Mouse (Mus musculus) forebrain, embryonic 14.5 days (tissue): ENCODE measurements around the gene Kank2. TPM values are rescaled to one million over a fixed set of nuclear protein-coding genes. Genes with fewer than 3 reads are reported as not detected.
A peak's percentile ranks its signal among the peaks of the same experiment; 100 is the strongest.
"Not testable (repeated sequence)": the region's sequence is repeated elsewhere in the genome, so short reads cannot be mapped to it uniquely, and the experiment has no call there.

Source experiments
- ATAC-seq: fragments of 200-750 bp; cut with Nextera tagmentation; 2 replicates; pipeline ENCODE4 v1.8.0; 2017; ENCODE audit warnings: mild to moderate bottlenecking, moderate library complexity
- DNase-seq: peaks from one replicate; pipeline ENCODE4 v3.0.0-alpha.2; 2015; ENCODE audit warnings: low spot score
- H3K27ac ChIP-seq: fragments of 300-500 bp; sonication (generic); 2 replicates; pipeline ENCODE4 v1.5.1; 2014; ENCODE audit warnings: low read depth, mild to moderate bottlenecking, control low read depth, low read length, moderate library complexity
- H3K27me3 ChIP-seq: fragments of 300-500 bp; sonication (generic); replicated peaks from 2 replicates; pipeline ENCODE4 v1.6.1; 2014; ENCODE audit warnings: low read length, control low read depth, mixed read lengths; ENCODE audit not compliant: control insufficient read depth, insufficient read depth
- H3K36me3 ChIP-seq: fragments of 300-500 bp; sonication (generic); 2 replicates; pipeline ENCODE4 v1.6.1; 2014; ENCODE audit warnings: low read length, control low read depth; ENCODE audit not compliant: control insufficient read depth, insufficient read depth
- H3K4me1 ChIP-seq: fragments of 300-500 bp; sonication (generic); 2 replicates; pipeline ENCODE4 v1.6.1; 2014; ENCODE audit warnings: antibody characterized with exemption, low read length, control low read depth; ENCODE audit not compliant: control insufficient read depth, insufficient read depth
- H3K4me2 ChIP-seq: fragments of 300-500 bp; sonication (generic); 2 replicates; pipeline ENCODE4 v1.6.1; 2014; ENCODE audit warnings: mild to moderate bottlenecking, control low read depth, low read length
- H3K4me3 ChIP-seq: fragments of 300-500 bp; sonication (generic); 2 replicates; pipeline ENCODE4 v1.5.1; 2014; ENCODE audit warnings: low read depth, low read length, control low read depth
- H3K9ac ChIP-seq: fragments of 300-500 bp; sonication (generic); 2 replicates; pipeline ENCODE4 v1.6.1; 2014; ENCODE audit warnings: mild to moderate bottlenecking, low read length, control low read depth, moderate library complexity
- H3K9me3 ChIP-seq: fragments of 300-500 bp; sonication (generic); replicated peaks from 2 replicates; pipeline ENCODE4 v1.6.1; 2016; ENCODE audit warnings: low read length, control low read depth, mixed read lengths; ENCODE audit not compliant: control insufficient read depth
- WGBS: fragments of 180-500 bp; shearing (Covaris S2); extraction: QIAGEN DNeasy Blood & Tissue Kit; methylation state at CpG from one replicate; pipeline ENCODE4 v1.1.7; 2014; 5-methylcytosine and 5-hydroxymethylcytosine counted together
- polyA plus RNA-seq: library from polyadenylated mRNA; unstranded; fragments of >200 nt; fragmentation: Nextera tagmentation; extraction: Ambion mirVana; gene quantifications from 2 replicates; pipeline ENCODE4 v1.2.1, GENCODE M21; 2014

Gene Kank2
- polyA plus RNA-seq, 1 experiment from 2014 or later: 0.99 TPM

DNA sequence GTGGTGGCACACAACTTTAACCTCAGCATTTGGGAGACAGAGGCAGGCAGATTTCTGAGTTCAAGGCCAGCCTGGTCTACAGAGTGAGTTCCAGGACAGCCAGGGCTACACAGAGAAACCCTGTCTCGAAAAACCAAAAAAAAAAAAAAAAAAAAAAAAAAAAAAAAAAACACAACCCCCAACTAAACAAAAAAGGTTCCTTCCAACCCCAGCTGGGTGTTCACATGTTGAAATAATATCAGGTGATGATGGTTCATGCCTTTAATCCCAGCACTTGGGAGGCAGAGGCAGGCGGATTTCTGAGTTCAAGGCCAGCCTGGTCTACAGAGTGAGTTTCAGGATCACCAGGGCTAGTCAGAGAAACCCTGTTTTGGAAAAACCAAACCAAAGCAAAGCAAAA lies 12.2 kb downstream of the Kank2 start:
- ATAC-seq: not testable (repeated sequence)

DNA sequence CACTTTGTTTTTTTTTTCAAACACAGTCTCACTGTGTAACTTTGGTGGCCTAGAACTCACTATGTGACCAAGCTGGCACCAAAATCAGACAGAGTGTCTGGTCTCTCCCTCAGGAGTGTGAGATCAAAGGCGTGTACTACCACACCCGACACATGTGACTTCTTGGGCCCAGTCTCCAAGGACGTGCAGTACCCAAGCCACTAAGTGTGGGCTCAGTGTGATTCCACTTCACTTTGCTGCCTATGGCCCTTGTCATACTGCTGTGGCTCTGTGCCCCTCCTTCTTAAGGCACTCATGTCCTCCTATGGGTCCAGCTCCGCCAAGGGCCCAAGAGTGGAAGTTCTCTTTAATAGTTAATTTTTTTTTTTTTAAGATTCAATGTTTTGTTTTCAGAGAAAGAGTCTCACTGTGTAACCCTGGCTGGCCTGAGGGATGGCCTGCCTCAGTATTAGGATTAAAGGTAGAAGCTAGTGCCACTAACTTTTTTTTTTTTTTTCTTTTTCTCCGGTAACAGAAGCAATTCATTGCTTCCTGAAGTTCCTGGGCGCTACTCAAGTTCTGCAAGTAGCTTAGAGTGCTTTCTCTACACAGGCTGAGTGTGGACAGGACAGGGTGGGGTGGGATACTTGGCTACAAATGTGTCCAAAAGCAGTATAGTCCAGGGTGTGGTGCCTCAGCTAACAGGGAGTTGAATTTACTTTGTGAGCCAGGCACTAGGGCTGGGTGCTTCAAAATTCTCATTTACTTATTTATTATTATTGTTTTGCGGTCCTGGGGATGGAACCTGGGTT lies 13.8 kb downstream of the Kank2 start:
- Histone ChIP-seq H3K4me2 (no peak overlapping the region), H3K36me3 (0 out of 2 replicates have a peak, but pooled peaks cover 4% of the 10 kb centered on the region), H3K4me3 (no peak overlapping the region), H3K27me3 (no peaks in the 10 kb centered on the region), H3K4me1 (no peaks in the 10 kb centered on the region), H3K27ac (no peak overlapping the region), H3K9ac (no peak overlapping the region), H3K9me3 (no peaks in the 10 kb centered on the region)
- WGBS: 87% methylated on average over 7 of the region's 7 CpGs
- ATAC-seq (no peak), DNase-seq (no peak)

More for the DNA sequence above, 12.2 kb downstream of the Kank2 start:
- H3K4me3 ChIP-seq, H3K9me3 ChIP-seq, H3K4me2 ChIP-seq, H3K27me3 ChIP-seq, H3K27ac ChIP-seq, H3K9ac ChIP-seq, H3K4me1 ChIP-seq, H3K36me3 ChIP-seq, DNase-seq: not testable (repeated sequence)
- WGBS: 78% methylated on average over 1 of the region's 2 CpGs

DNA sequence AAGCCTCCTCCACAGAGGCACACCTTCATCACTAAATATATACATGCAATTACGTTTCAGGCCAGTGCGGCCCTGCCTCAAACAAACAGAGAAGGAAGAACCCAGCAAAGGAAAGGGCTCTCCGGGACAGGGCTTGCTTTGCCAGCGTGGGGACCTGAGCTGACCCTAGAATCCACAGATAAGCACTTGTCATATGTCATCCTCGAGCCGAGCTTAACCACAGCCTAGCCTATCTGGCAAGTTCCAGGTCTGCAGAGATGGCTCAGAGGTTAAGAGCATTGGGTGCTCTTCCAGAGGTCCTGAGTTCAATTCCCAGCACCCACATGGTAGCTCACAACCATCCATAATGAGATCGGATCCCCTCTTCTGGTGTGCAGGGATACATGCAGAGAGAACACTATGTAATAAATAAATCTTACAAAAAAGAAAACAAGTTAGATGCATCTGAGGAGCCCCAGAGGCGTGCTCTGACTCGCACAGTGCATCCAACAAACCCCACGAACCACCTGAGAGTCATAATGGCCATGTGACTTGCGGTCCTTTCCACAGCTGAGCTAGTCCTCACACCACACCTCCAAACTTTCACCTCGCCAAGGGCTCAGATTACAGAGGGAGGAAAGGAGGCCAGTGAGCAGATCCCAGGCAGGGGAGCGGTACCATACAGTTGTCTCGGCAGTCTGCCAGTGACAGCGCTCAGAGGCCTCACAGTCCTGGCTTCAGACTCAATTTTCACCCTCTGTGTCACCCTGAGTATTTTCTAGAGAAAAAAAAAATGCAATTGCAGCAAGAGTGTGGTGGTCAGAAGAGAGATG lies 16.7 kb downstream of the Kank2 start:
- DNase-seq (no peak), ATAC-seq (no peak)
- Histone ChIP-seq H3K9ac (no peak overlapping the region), H3K36me3 (0 out of 2 replicates have a peak, but pooled peaks cover 7% of the 10 kb centered on the region), H3K4me1 (no peaks in the 10 kb centered on the region), H3K4me2 (no peak overlapping the region), H3K9me3 (no peaks in the 10 kb centered on the region), H3K27me3 (no peaks in the 10 kb centered on the region), H3K27ac (no peak overlapping the region), H3K4me3 (no peak overlapping the region)
- 82% methylated on average over 15 of the region's 15 CpGs for WGBS

DNA sequence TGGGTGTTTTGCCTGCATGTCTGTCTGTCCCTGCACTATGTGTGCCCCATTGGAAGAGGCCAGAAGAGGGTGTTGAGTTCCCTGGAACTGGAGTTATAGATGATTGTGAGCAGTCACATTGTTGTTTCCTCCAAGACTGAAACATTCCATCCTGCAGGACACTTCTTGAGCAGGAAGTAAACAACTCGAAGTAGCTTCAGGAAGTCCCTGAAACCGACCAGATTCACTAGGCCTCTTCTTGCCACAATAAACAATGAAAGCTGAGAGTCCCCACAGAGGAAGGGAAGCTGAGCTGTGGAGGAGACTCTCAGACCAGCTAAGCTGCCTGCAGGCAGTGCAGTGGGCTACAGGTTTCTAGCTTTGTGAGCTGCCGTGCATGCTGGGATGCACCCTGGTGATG lies 20.8 kb downstream of the Kank2 start:
- H3K4me2 ChIP-seq: no peak overlapping the region
- ATAC-seq: no peak
- 85% methylated on average over 3 of the region's 3 CpGs for WGBS

DNA sequence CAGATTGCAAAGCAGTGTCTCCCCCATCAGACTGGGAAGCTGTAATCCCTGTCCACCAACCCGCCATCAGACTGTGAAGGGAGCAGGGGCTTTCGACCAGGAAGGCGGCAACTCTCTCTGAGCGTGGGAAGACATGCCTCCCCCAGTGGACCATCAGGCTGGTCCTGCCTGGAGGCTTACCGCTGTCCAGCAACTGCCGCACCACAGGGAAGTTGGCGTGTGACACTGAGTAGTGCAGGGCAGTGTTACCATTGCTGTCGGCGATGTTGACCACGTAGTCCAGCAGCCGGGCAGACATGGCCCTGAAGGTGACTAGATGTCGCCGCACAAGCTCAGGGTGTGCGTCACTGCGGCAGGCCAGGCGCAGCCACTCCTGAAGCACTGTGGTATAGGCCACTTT lies 24.2 kb downstream of the Kank2 start:
- Histone ChIP-seq H3K4me1 (no peaks in the 10 kb centered on the region), H3K4me3 (no peak overlapping the region), H3K27ac (no peak overlapping the region), H3K9me3 (no peaks in the 10 kb centered on the region), H3K4me2 (no peak overlapping the region), H3K9ac (no peak overlapping the region), H3K27me3 (no peaks in the 10 kb centered on the region), H3K36me3 (0 out of 2 replicates have a peak, but pooled peaks cover 3% of the 10 kb centered on the region)
- no peak for DNase-seq
- 91% methylated on average over 16 of the region's 16 CpGs for whole genome bisulfite sequencing
- no peak for ATAC-seq

More for the DNA sequence above, 20.8 kb downstream of the Kank2 start:
- Histone ChIP-seq H3K4me3 (no peak overlapping the region), H3K4me1 (no peaks in the 10 kb centered on the region), H3K27me3 (no peaks in the 10 kb centered on the region), H3K9me3 (no peaks in the 10 kb centered on the region), H3K27ac (no peak overlapping the region), H3K36me3 (0 out of 2 replicates have a peak, but pooled peaks cover 7% of the 10 kb centered on the region), H3K9ac (no peak overlapping the region)
- DNase-seq: no peak

DNA sequence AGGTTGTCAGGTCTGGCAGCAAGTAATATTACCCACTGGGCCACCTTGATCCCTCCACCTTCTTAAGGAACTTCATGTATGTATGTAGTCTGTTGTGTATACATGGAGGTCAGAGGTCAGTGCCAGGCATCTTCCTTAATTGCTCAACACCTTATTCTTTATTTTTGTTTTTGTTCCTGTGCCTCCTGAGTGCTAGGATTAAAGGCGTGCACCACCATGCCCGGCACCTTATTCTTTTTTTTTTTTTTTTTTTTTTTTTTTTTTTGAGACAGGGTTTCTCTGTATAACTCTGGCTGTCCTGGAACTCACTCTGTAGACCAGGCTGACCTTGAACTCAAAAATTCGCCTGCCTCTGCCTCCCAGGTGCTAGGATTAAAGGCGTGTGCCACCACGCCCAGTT lies 25.1 kb downstream of the Kank2 start:
- H3K9ac ChIP-seq, DNase-seq, H3K9me3 ChIP-seq, H3K4me2 ChIP-seq, ATAC-seq, H3K36me3 ChIP-seq, H3K27me3 ChIP-seq, H3K27ac ChIP-seq, H3K4me1 ChIP-seq, H3K4me3 ChIP-seq: not testable (repeated sequence)
- 75% methylated on average over 5 of the region's 5 CpGs for WGBS

DNA sequence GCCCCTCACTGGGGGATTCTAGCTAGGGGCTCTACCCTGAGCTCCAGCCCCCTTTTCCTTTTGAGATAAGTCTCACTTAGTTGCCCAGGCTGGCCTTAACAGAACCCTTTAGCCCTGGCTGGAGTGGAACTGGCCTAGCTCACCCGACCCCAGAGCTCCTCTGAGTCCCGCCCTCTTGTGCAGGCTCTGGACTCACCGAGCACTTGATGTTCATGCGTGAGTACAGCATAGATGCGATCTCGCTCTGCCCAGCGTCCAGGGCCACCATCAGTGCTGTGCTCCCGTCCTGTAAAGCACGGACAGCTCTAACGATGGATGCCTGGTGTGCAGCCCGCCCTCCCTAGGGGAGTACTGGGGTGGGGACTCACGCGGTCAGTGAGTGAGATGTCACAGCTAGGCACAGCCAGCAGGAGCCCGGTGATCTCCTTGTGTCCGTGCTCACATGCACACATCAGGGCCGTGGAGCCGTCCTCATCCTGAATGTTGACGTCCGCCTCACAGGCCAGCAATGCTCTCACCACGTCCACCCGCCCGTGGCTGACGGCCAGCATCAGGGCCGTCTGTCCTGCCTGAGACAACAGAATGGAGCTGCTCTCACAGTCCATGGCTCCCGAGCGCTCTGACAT lies 28.9 kb downstream of the Kank2 start:
- H3K9ac ChIP-seq: 0 out of 2 replicates have a peak overlapping the region, but pooled peaks have one; percentile 3
- 81% methylated on average over 26 of the region's 26 CpGs for WGBS
- no peak overlapping the region for H3K4me2 ChIP-seq
- no peaks in the 10 kb centered on the region; the same call in 1 of the 2 replicates for H3K4me1 ChIP-seq
- H3K4me3 ChIP-seq: no peak overlapping the region
- no peaks in the 10 kb centered on the region for H3K36me3 ChIP-seq
- H3K27ac ChIP-seq: no peak overlapping the region
- no peak for DNase-seq
- ATAC-seq: no peak
- H3K9me3 ChIP-seq: no peaks in the 10 kb centered on the region
- no peaks in the 10 kb centered on the region for H3K27me3 ChIP-seq

DNA sequence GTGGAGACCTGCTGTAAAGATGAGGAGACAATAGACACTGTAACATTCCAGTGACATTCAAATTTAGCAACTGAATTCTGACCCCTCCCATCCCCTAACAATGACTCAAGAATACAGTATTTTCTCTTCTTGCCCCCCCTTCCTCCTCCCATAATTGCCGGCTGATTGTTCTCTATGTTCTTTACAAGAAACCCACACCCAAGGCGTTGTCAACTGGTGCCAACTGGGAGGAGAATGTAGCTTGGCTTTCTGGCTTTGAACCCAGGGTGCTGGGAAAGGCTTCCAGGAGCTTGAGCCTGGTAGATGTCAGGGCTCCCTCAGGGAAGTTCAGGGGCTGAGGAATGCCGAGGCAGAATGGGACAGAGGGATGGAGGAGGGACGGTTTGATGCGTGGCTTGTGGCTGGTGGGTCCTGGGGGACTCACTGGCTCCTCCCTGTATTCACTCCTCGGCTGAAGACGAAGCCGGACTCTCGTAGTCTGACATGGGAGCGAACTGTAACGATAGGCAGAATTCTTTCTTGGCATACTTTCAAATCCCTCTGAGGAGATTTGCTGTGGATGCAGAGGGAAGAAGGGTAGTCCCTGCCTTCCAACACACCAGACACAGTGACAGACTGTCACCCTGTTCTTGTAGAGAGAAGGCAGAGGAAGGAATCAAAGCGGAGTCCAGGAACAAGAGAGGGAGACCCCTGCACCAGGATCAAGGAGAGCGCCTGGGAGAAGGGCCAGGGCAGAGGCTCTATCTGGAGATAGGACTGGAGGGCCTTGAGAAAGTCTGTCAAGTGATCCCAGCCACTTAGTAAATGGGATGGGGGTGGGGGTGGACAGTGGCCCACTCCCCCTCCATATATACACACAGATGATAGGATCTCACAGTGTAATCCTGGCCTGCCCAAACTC lies 29.8 kb downstream of the Kank2 start:
- ATAC-seq: peak; percentile 12; the same call in 1 of the 2 replicates
- H3K9ac ChIP-seq: no peak overlapping the region
- no peak overlapping the region for H3K4me3 ChIP-seq
- H3K4me2 ChIP-seq: no peak overlapping the region
- DNase-seq: no peak
- no peaks in the 10 kb centered on the region for H3K36me3 ChIP-seq
- WGBS: 59% methylated on average over 13 of the region's 13 CpGs
- no peaks in the 10 kb centered on the region; the same call in 1 of the 2 replicates for H3K4me1 ChIP-seq
- peak overlapping the region; percentile 48 for H3K27ac ChIP-seq
- no peaks in the 10 kb centered on the region for H3K27me3 ChIP-seq
- H3K9me3 ChIP-seq: no peaks in the 10 kb centered on the region
